Mouse (Mus musculus): ENCODE measurements around the gene Kcnh8. TPM values are rescaled to one million over a fixed set of nuclear protein-coding genes. Genes with fewer than 3 reads are reported as not detected.

The Kcnh8 gene
- polyA plus RNA-seq, 1 experiment from 2014 or later: not detected

- no peaks in the 10 kb centered on the region for H3K27me3 ChIP-seq (ENCODE audit: control insufficient read depth, insufficient read depth, low read length)
- H3K4me3 ChIP-seq (ENCODE audit: low read length): no peak overlapping the region
- no peak overlapping the region for H3K9ac ChIP-seq (ENCODE audit: low read length)
- no peak overlapping the region for H3K27ac ChIP-seq (ENCODE audit: low read length)
- H3K36me3 ChIP-seq (ENCODE audit: control insufficient read depth, insufficient read depth): no peaks in the 10 kb centered on the region
- H3K4me2 ChIP-seq (ENCODE audit: low read depth, low read length): no peak overlapping the region
- H3K9me3 ChIP-seq (replicated peaks; ENCODE audit: control insufficient read depth, low read length): no peaks in the 10 kb centered on the region
- 56% methylated on average over 3 of the region's 3 CpGs for WGBS
- no peaks in the 10 kb centered on the region for H3K4me1 ChIP-seq (ENCODE audit: control insufficient read depth, insufficient read depth, low read length)
- no peak for ATAC-seq (replicated peaks; ENCODE audit: extremely low read depth, insufficient read depth, low FRiP score)
Observed at GRCm38 (mm10) chr17:52788151-52788550, 185.6 kb downstream of the Kcnh8 start.

- Histone ChIP-seq H3K9me3 (replicated peaks; ENCODE audit: control insufficient read depth, low read length) (no peaks in the 10 kb centered on the region), H3K9ac (ENCODE audit: low read length) (no peak overlapping the region), H3K4me3 (ENCODE audit: low read length) (no peak overlapping the region), H3K4me1 (ENCODE audit: control insufficient read depth, insufficient read depth, low read length) (no peaks in the 10 kb centered on the region), H3K4me2 (ENCODE audit: low read depth, low read length) (no peak overlapping the region), H3K27ac (ENCODE audit: low read length) (no peak overlapping the region), H3K27me3 (ENCODE audit: control insufficient read depth, insufficient read depth, low read length) (no peaks in the 10 kb centered on the region), H3K36me3 (ENCODE audit: control insufficient read depth, insufficient read depth) (no peaks in the 10 kb centered on the region)
- no peak for ATAC-seq (replicated peaks; ENCODE audit: extremely low read depth, insufficient read depth, low FRiP score)
- 53% methylated on average over 6 of the region's 6 CpGs for WGBS
Observed at GRCm38 (mm10) chr17:52804463-52804862, 202.0 kb downstream of the Kcnh8 start.

- WGBS: 44% methylated on average over 1 of the region's 1 CpGs
- no peaks in the 10 kb centered on the region for H3K9me3 ChIP-seq (replicated peaks; ENCODE audit: control insufficient read depth, low read length)
- H3K9ac ChIP-seq (ENCODE audit: low read length): no peak overlapping the region
Observed at GRCm38 (mm10) chr17:52810773-52811172, 208.3 kb downstream of the Kcnh8 start.

GRCm38 (mm10) chr17:52819007-52819406 lies 216.5 kb downstream of the Kcnh8 start:
- Histone ChIP-seq H3K4me2 (ENCODE audit: low read depth, low read length) (no peak overlapping the region), H3K4me3 (ENCODE audit: low read length) (no peak overlapping the region), H3K4me1 (ENCODE audit: control insufficient read depth, insufficient read depth, low read length) (no peaks in the 10 kb centered on the region), H3K9me3 (replicated peaks; ENCODE audit: control insufficient read depth, low read length) (no peaks in the 10 kb centered on the region), H3K9ac (ENCODE audit: low read length) (no peak overlapping the region), H3K27me3 (ENCODE audit: control insufficient read depth, insufficient read depth, low read length) (no peaks in the 10 kb centered on the region), H3K27ac (ENCODE audit: low read length) (no peak overlapping the region), H3K36me3 (ENCODE audit: control insufficient read depth, insufficient read depth) (no peaks in the 10 kb centered on the region)
- ATAC-seq (replicated peaks; ENCODE audit: extremely low read depth, insufficient read depth, low FRiP score): no peak
- WGBS: 48% methylated on average over 1 of the region's 1 CpGs

More at GRCm38 (mm10) chr17:52810773-52811172, 208.3 kb downstream of the Kcnh8 start:
- Histone ChIP-seq H3K4me3 (ENCODE audit: low read length) (no peak overlapping the region), H3K27me3 (ENCODE audit: control insufficient read depth, insufficient read depth, low read length) (no peaks in the 10 kb centered on the region), H3K4me1 (ENCODE audit: control insufficient read depth, insufficient read depth, low read length) (no peaks in the 10 kb centered on the region), H3K36me3 (ENCODE audit: control insufficient read depth, insufficient read depth) (no peaks in the 10 kb centered on the region), H3K4me2 (ENCODE audit: low read depth, low read length) (no peak overlapping the region), H3K27ac (ENCODE audit: low read length) (no peak overlapping the region)
- no peak for ATAC-seq (replicated peaks; ENCODE audit: extremely low read depth, insufficient read depth, low FRiP score)

- 89% methylated on average over 4 of the region's 4 CpGs for WGBS
- H3K27ac ChIP-seq (ENCODE audit: low read length): no peak overlapping the region
- no peak for ATAC-seq (replicated peaks; ENCODE audit: extremely low read depth, insufficient read depth, low FRiP score)
- no peaks in the 10 kb centered on the region for H3K4me1 ChIP-seq (ENCODE audit: control insufficient read depth, insufficient read depth, low read length)
- H3K4me2 ChIP-seq (ENCODE audit: low read depth, low read length): no peak overlapping the region
- H3K27me3 ChIP-seq (ENCODE audit: control insufficient read depth, insufficient read depth, low read length): no peaks in the 10 kb centered on the region
- H3K9me3 ChIP-seq (replicated peaks; ENCODE audit: control insufficient read depth, low read length): no peaks in the 10 kb centered on the region
- H3K4me3 ChIP-seq (ENCODE audit: low read length): no peak overlapping the region
- H3K36me3 ChIP-seq (ENCODE audit: control insufficient read depth, insufficient read depth): no peaks in the 10 kb centered on the region
- H3K9ac ChIP-seq (ENCODE audit: low read length): no peak overlapping the region
Observed at GRCm38 (mm10) chr17:52829678-52830077, 227.2 kb downstream of the Kcnh8 start.

GRCm38 (mm10) chr17:52873195-52873594 lies 270.7 kb downstream of the Kcnh8 start:
- H3K36me3 ChIP-seq (ENCODE audit: control insufficient read depth, insufficient read depth): no peaks in the 10 kb centered on the region
- H3K9me3 ChIP-seq (replicated peaks; ENCODE audit: control insufficient read depth, low read length): no peaks in the 10 kb centered on the region
- H3K27ac ChIP-seq (ENCODE audit: low read length): no peak overlapping the region
- H3K4me2 ChIP-seq (ENCODE audit: low read depth, low read length): no peak overlapping the region
- 64% methylated on average over 3 of the region's 3 CpGs for WGBS
- H3K9ac ChIP-seq (ENCODE audit: low read length): no peak overlapping the region
- H3K27me3 ChIP-seq (ENCODE audit: control insufficient read depth, insufficient read depth, low read length): no peaks in the 10 kb centered on the region
- no peaks in the 10 kb centered on the region for H3K4me1 ChIP-seq (ENCODE audit: control insufficient read depth, insufficient read depth, low read length)
- no peak overlapping the region for H3K4me3 ChIP-seq (ENCODE audit: low read length)
- ATAC-seq (replicated peaks; ENCODE audit: extremely low read depth, insufficient read depth, low FRiP score): no peak

GRCm38 (mm10) chr17:52878964-52879363 lies 276.5 kb downstream of the Kcnh8 start:
- ATAC-seq (replicated peaks; ENCODE audit: extremely low read depth, insufficient read depth, low FRiP score): no peak
- WGBS: 50% methylated on average over 1 of the region's 1 CpGs
- Histone ChIP-seq H3K4me1 (ENCODE audit: control insufficient read depth, insufficient read depth, low read length) (no peaks in the 10 kb centered on the region), H3K9me3 (replicated peaks; ENCODE audit: control insufficient read depth, low read length) (no peaks in the 10 kb centered on the region), H3K36me3 (ENCODE audit: control insufficient read depth, insufficient read depth) (no peaks in the 10 kb centered on the region), H3K27ac (ENCODE audit: low read length) (no peak overlapping the region), H3K27me3 (ENCODE audit: control insufficient read depth, insufficient read depth, low read length) (no peaks in the 10 kb centered on the region), H3K4me2 (ENCODE audit: low read depth, low read length) (no peak overlapping the region), H3K9ac (ENCODE audit: low read length) (no peak overlapping the region), H3K4me3 (ENCODE audit: low read length) (no peak overlapping the region)

- no peaks in the 10 kb centered on the region for H3K27me3 ChIP-seq (ENCODE audit: control insufficient read depth, insufficient read depth, low read length)
- 55% methylated on average over 2 of the region's 2 CpGs for WGBS
- H3K9ac ChIP-seq (ENCODE audit: low read length): no peak overlapping the region
- no peaks in the 10 kb centered on the region for H3K9me3 ChIP-seq (replicated peaks; ENCODE audit: control insufficient read depth, low read length)
- no peaks in the 10 kb centered on the region for H3K4me1 ChIP-seq (ENCODE audit: control insufficient read depth, insufficient read depth, low read length)
- H3K27ac ChIP-seq (ENCODE audit: low read length): no peak overlapping the region
- no peaks in the 10 kb centered on the region for H3K36me3 ChIP-seq (ENCODE audit: control insufficient read depth, insufficient read depth)
- H3K4me2 ChIP-seq (ENCODE audit: low read depth, low read length): no peak overlapping the region
- no peak overlapping the region for H3K4me3 ChIP-seq (ENCODE audit: low read length)
- no peak for ATAC-seq (replicated peaks; ENCODE audit: extremely low read depth, insufficient read depth, low FRiP score)
Observed at GRCm38 (mm10) chr17:52880051-52880450, 277.5 kb downstream of the Kcnh8 start.

GRCm38 (mm10) chr17:52885210-52885609 lies 282.7 kb downstream of the Kcnh8 start:
- no peak overlapping the region for H3K9ac ChIP-seq (ENCODE audit: low read length)
- H3K27me3 ChIP-seq (ENCODE audit: control insufficient read depth, insufficient read depth, low read length): no peaks in the 10 kb centered on the region
- no peaks in the 10 kb centered on the region for H3K36me3 ChIP-seq (ENCODE audit: control insufficient read depth, insufficient read depth)
- 0 out of 2 replicates have a peak, but pooled peaks cover 3% of the 10 kb centered on the region for H3K9me3 ChIP-seq (replicated peaks; ENCODE audit: control insufficient read depth, low read length)
- no peak overlapping the region for H3K27ac ChIP-seq (ENCODE audit: low read length)
- H3K4me3 ChIP-seq (ENCODE audit: low read length): no peak overlapping the region
- 73% methylated on average over 1 of the region's 1 CpGs for WGBS
- no peak for ATAC-seq (replicated peaks; ENCODE audit: extremely low read depth, insufficient read depth, low FRiP score)
- H3K4me2 ChIP-seq (ENCODE audit: low read depth, low read length): no peak overlapping the region
- no peaks in the 10 kb centered on the region for H3K4me1 ChIP-seq (ENCODE audit: control insufficient read depth, insufficient read depth, low read length)
